Mouse (Mus musculus): ENCODE measurements at regions not wholly inside any gene's neighbourhood (a gene's known extent, or its start where the extent isn't known, plus 50 kb on each side); places are given as distances from the start of the nearest gene placed in this dataset.

GRCm38 (mm10) chr1:67382366-67382765, 259.5 kb downstream of the Cps1 start:
- TF ChIP-seq POLR2A (IDR thresholded peaks at IDR 0.05; ENCODE audit: borderline replicate concordance, low read depth, low read length) (no peak), CTCF (IDR thresholded peaks at IDR 0.05; ENCODE audit: low read depth, low read length) (no peak)

Data from bone marrow macrophage, adult 2 months (primary cell).